Mouse (Mus musculus): ENCODE data around the gene Fndc8. TPM values are rescaled to one million over a fixed set of nuclear protein-coding genes. Genes with fewer than 3 reads are reported as not detected.

The Fndc8 gene
- polyA plus RNA-seq, 1 experiment from 2014 or later = 0.49 TPM

DNA sequence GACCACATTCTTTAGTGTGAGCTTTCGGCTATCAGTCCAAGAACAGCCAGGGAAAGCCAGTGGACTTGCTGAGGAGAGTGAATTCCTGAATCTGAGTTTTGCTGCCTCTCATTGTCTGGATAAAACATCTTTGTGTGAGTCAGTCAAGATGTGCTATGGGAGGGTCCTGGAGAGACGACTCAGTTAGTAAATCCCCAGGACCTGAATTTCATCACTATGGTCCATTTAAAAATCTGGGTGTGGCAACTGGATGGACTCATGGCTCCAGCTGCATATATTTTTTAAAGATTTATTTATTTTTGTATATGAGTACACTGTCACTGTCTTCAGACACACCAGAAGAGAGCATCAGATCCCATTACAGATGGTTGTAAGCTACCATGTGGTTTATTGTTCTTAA is 53.7 kb downstream of the Fndc8 start:
- no peaks in the 10 kb centered on the region for H3K36me3 ChIP-seq
- no peak overlapping the region for H3K4me3 ChIP-seq (replicated peaks)
- WGBS = 60% methylated on average over 2 of the region's 2 CpGs
- H3K27ac ChIP-seq = no peak overlapping the region
- no peak overlapping the region for H3K4me2 ChIP-seq
- H3K27me3 ChIP-seq = peaks cover 42% of the 10 kb centered on the region
- no peak for ATAC-seq (ENCODE audit: insufficient number of reproducible peaks, insufficient read depth, low FRiP score, low TSS enrichment, low read depth)
- H3K9ac ChIP-seq (replicated peaks) = no peak overlapping the region
- no peaks in the 10 kb centered on the region for H3K4me1 ChIP-seq (replicated peaks)
- H3K9me3 ChIP-seq = no peaks in the 10 kb centered on the region

DNA sequence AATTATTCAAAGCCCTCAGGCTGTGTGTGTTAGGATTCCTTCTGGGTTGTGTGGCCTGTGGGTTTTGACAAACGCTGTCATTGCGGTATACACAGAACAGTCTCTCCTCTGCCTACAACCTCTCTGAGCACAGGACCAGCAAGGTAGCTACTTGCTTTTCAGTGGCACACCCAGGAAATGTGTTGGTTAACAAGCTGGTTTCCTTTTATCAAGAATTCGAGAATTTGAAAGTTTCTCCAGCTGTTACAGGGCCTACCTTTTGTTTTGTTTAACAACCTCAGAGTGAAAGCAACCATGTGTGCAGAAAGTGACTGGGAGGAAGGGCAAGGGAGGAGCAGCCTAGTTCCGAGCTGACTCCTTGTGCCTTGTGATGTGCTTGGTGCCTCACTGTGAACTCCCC is 55.5 kb downstream of the Fndc8 start:
- Histone ChIP-seq H3K36me3 (no peaks in the 10 kb centered on the region), H3K27me3 (peaks cover 50% of the 10 kb centered on the region), H3K27ac (no peak overlapping the region), H3K9ac (replicated peaks) (no peak overlapping the region), H3K9me3 (no peaks in the 10 kb centered on the region), H3K4me1 (replicated peaks) (0 out of 2 replicates have a peak, but pooled peaks cover 9% of the 10 kb centered on the region), H3K4me2 (no peak overlapping the region), H3K4me3 (replicated peaks) (no peak overlapping the region)
- ATAC-seq (ENCODE audit: insufficient number of reproducible peaks, insufficient read depth, low FRiP score, low TSS enrichment, low read depth) = no peak
- WGBS = 50% methylated on average over 4 of the region's 4 CpGs

- Histone ChIP-seq H3K4me1 (replicated peaks) (0 out of 2 replicates have a peak, but pooled peaks cover 9% of the 10 kb centered on the region), H3K27me3 (peaks cover 66% of the 10 kb centered on the region), H3K9ac (replicated peaks) (no peak overlapping the region), H3K36me3 (no peaks in the 10 kb centered on the region), H3K4me3 (replicated peaks) (no peak overlapping the region), H3K27ac (no peak overlapping the region), H3K4me2 (no peak overlapping the region), H3K9me3 (no peaks in the 10 kb centered on the region)
- ATAC-seq (ENCODE audit: insufficient number of reproducible peaks, insufficient read depth, low FRiP score, low TSS enrichment, low read depth) = no peak
- 89% methylated on average over 9 of the region's 9 CpGs for WGBS
Measured at GRCm38 (mm10) chr11:82949036-82949435, 57.1 kb downstream of the Fndc8 start.

Other genes starting within 250 kb of the Fndc8 start
- 0.35 and 0.53 TPM in 2 replicates for gene Cct6b, start 127.8 kb upstream of the Fndc8 start, polyA plus RNA-seq (2016; fragmentation: Nextera tagmentation; extraction: Ambion mirVana)
- 42.5 and 42.9 TPM in 2 replicates for gene Zfp830, start 127.8 kb upstream of the Fndc8 start, polyA plus RNA-seq (2016; fragmentation: Nextera tagmentation; extraction: Ambion mirVana)
- 48.3 and 48.6 TPM in 2 replicates for gene Lig3, start 111.0 kb upstream of the Fndc8 start, polyA plus RNA-seq (2016; fragmentation: Nextera tagmentation; extraction: Ambion mirVana)
- 18.8 and 19.5 TPM in 2 replicates for gene Rffl, start 20.9 kb upstream of the Fndc8 start, polyA plus RNA-seq (2016; fragmentation: Nextera tagmentation; extraction: Ambion mirVana)
- gene Rad51d, start 1.5 kb upstream of the Fndc8 start, polyA plus RNA-seq (2016; fragmentation: Nextera tagmentation; extraction: Ambion mirVana) = 10.3 and 11.8 TPM in 2 replicates
- 39.9 and 46.3 TPM in 2 replicates for gene Nle1, start 16.3 kb downstream of the Fndc8 start, polyA plus RNA-seq (2016; fragmentation: Nextera tagmentation; extraction: Ambion mirVana)
- 11.5 and 12.4 TPM in 2 replicates for gene Unc45b, start 18.4 kb downstream of the Fndc8 start, polyA plus RNA-seq (2016; fragmentation: Nextera tagmentation; extraction: Ambion mirVana)
- 0.41 and 0.58 TPM in 2 replicates for gene Slfn5, start 59.2 kb downstream of the Fndc8 start, polyA plus RNA-seq (2016; fragmentation: Nextera tagmentation; extraction: Ambion mirVana)
- 18.7 and 19.0 TPM in 2 replicates for gene Slfn9, start 99.7 kb downstream of the Fndc8 start, polyA plus RNA-seq (2016; fragmentation: Nextera tagmentation; extraction: Ambion mirVana)
- 0.26 and 0.36 TPM in 2 replicates for gene Slfn8, start 128.7 kb downstream of the Fndc8 start, polyA plus RNA-seq (2016; fragmentation: Nextera tagmentation; extraction: Ambion mirVana)
- 1.2 and 1.3 TPM in 2 replicates for gene Slfn2, start 173.0 kb downstream of the Fndc8 start, polyA plus RNA-seq (2016; fragmentation: Nextera tagmentation; extraction: Ambion mirVana)
- gene Slfn1, start 224.7 kb downstream of the Fndc8 start, polyA plus RNA-seq (2016; fragmentation: Nextera tagmentation; extraction: Ambion mirVana) = not detected in 2 replicates

All from limb, embryonic 12.5 days (tissue).